Mouse (Mus musculus) hindbrain, embryonic 14.5 days (tissue): ENCODE measurements at regions not wholly inside any gene's neighbourhood (a gene's known extent, or its start where the extent isn't known, plus 50 kb on each side); places are given as distances from the start of the nearest gene placed in this dataset.
"Not testable (repeated sequence)": the region's sequence is repeated elsewhere in the genome, so short reads cannot be mapped to it uniquely, and the experiment has no call there.

Experiments
- ATAC-seq: fragments of 200-750 bp; cut with Nextera tagmentation; 2 replicates; pipeline ENCODE4 v1.8.0; 2017; ENCODE audit warnings: moderate number of reproducible peaks, mild to moderate bottlenecking, moderate TSS enrichment, moderate library complexity; ENCODE audit not compliant: low FRiP score
- DNase-seq: peaks from one replicate; pipeline ENCODE4 v3.0.0-alpha.2; 2015; ENCODE audit warnings: low spot score
- H3K27ac ChIP-seq: fragments of 300-500 bp; sonication (generic); 2 replicates; pipeline ENCODE4 v1.5.1; 2014; ENCODE audit warnings: mild to moderate bottlenecking, moderate library complexity
- H3K27me3 ChIP-seq: fragments of 300-500 bp; sonication (generic); 2 replicates; pipeline ENCODE4 v1.6.1; 2014; ENCODE audit warnings: mild to moderate bottlenecking, low read length, mixed read lengths; ENCODE audit not compliant: control insufficient read depth, insufficient read depth
- H3K36me3 ChIP-seq: fragments of 300-500 bp; sonication (generic); replicated peaks from 2 replicates; pipeline ENCODE4 v1.6.1; 2014; ENCODE audit not compliant: control insufficient read depth, insufficient read depth
- H3K4me1 ChIP-seq: fragments of 300-500 bp; sonication (generic); replicated peaks from 2 replicates; pipeline ENCODE4 v1.6.1; 2014; ENCODE audit warnings: antibody characterized with exemption, low read length, mixed read lengths; ENCODE audit not compliant: control insufficient read depth, insufficient read depth
- H3K4me2 ChIP-seq: fragments of 300-500 bp; sonication (generic); replicated peaks from 2 replicates; pipeline ENCODE4 v1.6.1; 2014; ENCODE audit warnings: mild to moderate bottlenecking, moderate library complexity
- H3K4me3 ChIP-seq: fragments of 300-500 bp; sonication (generic); replicated peaks from 2 replicates; pipeline ENCODE4 v1.5.1; 2014; ENCODE audit warnings: mild to moderate bottlenecking, low read length
- H3K9ac ChIP-seq: fragments of 300-500 bp; sonication (generic); 2 replicates; pipeline ENCODE4 v1.6.1; 2014
- H3K9me3 ChIP-seq: fragments of 300-500 bp; sonication (generic); 2 replicates; pipeline ENCODE4 v1.6.1; 2016; ENCODE audit warnings: low read length; ENCODE audit not compliant: control insufficient read depth
- WGBS: fragments of 180-500 bp; shearing (Covaris S2); extraction: QIAGEN DNeasy Blood & Tissue Kit; methylation state at CpG from one replicate; pipeline ENCODE4 v1.1.7; 2014; 5-methylcytosine and 5-hydroxymethylcytosine counted together

DNA sequence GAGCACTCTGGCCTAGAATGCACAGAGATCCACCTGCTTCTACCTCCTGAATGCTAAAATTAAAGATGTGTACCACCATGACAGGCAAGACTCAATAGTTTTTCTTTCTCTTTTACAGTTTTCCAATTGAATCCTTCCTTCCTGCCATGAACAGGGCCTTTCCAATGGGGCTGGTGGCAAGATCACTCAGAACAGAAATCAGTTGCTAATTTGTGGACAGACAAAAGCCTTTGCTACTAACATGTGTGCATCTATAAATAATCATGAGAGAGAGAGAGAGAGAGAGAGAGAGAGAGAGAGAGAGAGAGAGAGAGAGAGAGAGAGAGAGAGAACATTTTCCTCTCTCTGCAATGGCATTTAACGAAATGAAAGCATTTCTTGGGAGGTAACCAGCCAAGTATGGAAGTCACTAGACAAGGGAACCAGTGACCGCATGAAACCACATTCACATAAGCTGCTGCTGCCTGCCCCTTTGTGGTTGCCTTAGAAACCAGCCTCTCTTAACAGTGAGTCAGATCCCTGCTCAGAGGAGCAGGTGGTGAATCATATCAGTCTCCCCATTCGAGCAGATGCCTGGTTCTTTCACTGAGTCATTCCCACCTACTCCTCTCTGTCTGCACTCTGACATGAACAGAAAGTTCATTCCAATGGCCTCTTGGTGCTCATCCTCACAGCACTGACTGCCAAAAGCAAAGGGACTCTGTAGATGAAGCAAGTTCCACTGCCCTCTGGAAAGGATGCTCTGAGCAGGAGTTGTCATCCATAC is 339.4 kb downstream of the Tm4sf1 start:
- ATAC-seq (peak; percentile 86; the same call in 1 of the 2 replicates), DNase-seq (peak; percentile 40)
- H3K4me1 ChIP-seq, result peaks cover 16% of the 10 kb centered on the region; the same call in 1 of the 2 replicates
- no peaks in the 10 kb centered on the region for H3K27me3 ChIP-seq
- H3K4me3 ChIP-seq, result no peak overlapping the region
- WGBS, result 6% methylated on average over 3 of the region's 3 CpGs
- no peak overlapping the region for H3K4me2 ChIP-seq
- no peaks in the 10 kb centered on the region for H3K9me3 ChIP-seq
- no peak overlapping the region for H3K9ac ChIP-seq
- no peaks in the 10 kb centered on the region for H3K36me3 ChIP-seq
- H3K27ac ChIP-seq, result no peak overlapping the region

DNA sequence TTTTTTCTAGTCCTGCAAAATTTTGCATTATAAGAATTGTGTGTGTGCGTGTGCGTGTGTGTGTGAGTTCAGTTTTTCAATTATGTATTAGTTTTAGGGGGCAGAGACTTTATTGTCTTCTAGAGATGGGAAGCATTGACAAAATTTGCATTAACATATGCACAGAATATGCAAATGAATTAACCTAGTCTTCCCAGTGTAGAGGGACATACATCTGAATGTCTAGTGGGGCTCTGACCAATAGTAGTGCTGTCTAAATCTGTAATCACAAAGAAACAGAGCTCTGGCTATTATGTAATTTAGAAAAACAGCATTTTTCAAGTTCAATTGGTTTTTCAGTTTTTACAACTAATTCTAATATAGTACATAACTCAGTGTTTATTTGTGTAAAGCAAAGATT is 344.8 kb downstream of the Tm4sf1 start:
- DNase-seq, result no peak
- ATAC-seq, result no peak
- H3K4me1 ChIP-seq, result peaks cover 27% of the 10 kb centered on the region

DNA sequence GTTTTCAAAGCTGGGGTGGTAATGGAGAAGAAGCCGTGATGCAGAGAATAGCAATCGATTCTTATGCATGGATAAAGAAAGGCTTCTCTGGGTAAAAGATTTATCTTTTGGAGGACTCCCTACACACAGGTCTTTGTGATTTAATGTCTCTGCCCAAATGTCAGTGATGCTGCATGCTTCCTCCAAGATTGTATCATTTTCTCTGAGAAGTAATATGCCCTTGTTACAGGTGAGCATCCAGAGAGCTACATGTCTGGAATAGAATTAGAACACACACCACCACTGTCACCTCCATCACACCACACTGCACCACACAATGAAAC is 346.0 kb downstream of the Tm4sf1 start:
- ATAC-seq, result peak; percentile 31; the same call in 1 of the 2 replicates

More for the DNA sequence above, 344.8 kb downstream of the Tm4sf1 start:
- no peaks in the 10 kb centered on the region for H3K36me3 ChIP-seq
- no peak overlapping the region for H3K4me2 ChIP-seq
- H3K9me3 ChIP-seq, result no peaks in the 10 kb centered on the region
- no peak overlapping the region for H3K9ac ChIP-seq
- peak overlapping the region; percentile 4; the same call in 1 of the 2 replicates for H3K27ac ChIP-seq
- no peak overlapping the region for H3K4me3 ChIP-seq
- H3K27me3 ChIP-seq, result no peaks in the 10 kb centered on the region
- WGBS, result 51% methylated on average over 2 of the region's 2 CpGs

GRCm38 (mm10) chr3:56955098-56955798 is 346.5 kb downstream of the Tm4sf1 start:
- Histone ChIP-seq H3K9ac (peak overlapping the region; percentile 35; the same call in 1 of the 2 replicates), H3K4me2 (no peak overlapping the region), H3K4me3 (no peak overlapping the region), H3K27ac (peak overlapping the region; percentile 77), H3K9me3 (no peaks in the 10 kb centered on the region), H3K36me3 (no peaks in the 10 kb centered on the region), H3K4me1 (peaks cover 24% of the 10 kb centered on the region), H3K27me3 (no peaks in the 10 kb centered on the region)
- DNase-seq, result peak; percentile 39
- peak; percentile 82 for ATAC-seq
- WGBS, result 20% methylated on average over 7 of the region's 7 CpGs

More for the DNA sequence above, 346.0 kb downstream of the Tm4sf1 start:
- peak overlapping the region; percentile 35; the same call in 1 of the 2 replicates for H3K9ac ChIP-seq
- peaks cover 24% of the 10 kb centered on the region for H3K4me1 ChIP-seq
- H3K4me2 ChIP-seq, result no peak overlapping the region
- H3K27me3 ChIP-seq, result no peaks in the 10 kb centered on the region
- no peaks in the 10 kb centered on the region for H3K9me3 ChIP-seq
- no peak for DNase-seq
- peak overlapping the region; percentile 77 for H3K27ac ChIP-seq
- H3K36me3 ChIP-seq, result no peaks in the 10 kb centered on the region
- H3K4me3 ChIP-seq, result no peak overlapping the region
- WGBS, result 21% methylated on average over 2 of the region's 2 CpGs

- not testable (repeated sequence) for H3K4me1 ChIP-seq, H3K36me3 ChIP-seq, H3K9ac ChIP-seq, H3K27me3 ChIP-seq, H3K4me3 ChIP-seq, H3K9me3 ChIP-seq, ATAC-seq, H3K4me2 ChIP-seq, DNase-seq, H3K27ac ChIP-seq
- no CpG with 5 or more reads among the region's 1 CpGs for WGBS
Observed at GRCm38 (mm10) chr3:56942557-56942956, 359.2 kb downstream of the Tm4sf1 start.

- H3K4me2 ChIP-seq, ATAC-seq, H3K4me1 ChIP-seq, H3K27me3 ChIP-seq, H3K4me3 ChIP-seq, H3K9ac ChIP-seq, H3K9me3 ChIP-seq, H3K27ac ChIP-seq, H3K36me3 ChIP-seq, DNase-seq: not testable (repeated sequence)
- WGBS, result no CpG with 5 or more reads among the region's 2 CpGs
Observed at GRCm38 (mm10) chr3:56928940-56929339, 372.8 kb downstream of the Tm4sf1 start.

DNA sequence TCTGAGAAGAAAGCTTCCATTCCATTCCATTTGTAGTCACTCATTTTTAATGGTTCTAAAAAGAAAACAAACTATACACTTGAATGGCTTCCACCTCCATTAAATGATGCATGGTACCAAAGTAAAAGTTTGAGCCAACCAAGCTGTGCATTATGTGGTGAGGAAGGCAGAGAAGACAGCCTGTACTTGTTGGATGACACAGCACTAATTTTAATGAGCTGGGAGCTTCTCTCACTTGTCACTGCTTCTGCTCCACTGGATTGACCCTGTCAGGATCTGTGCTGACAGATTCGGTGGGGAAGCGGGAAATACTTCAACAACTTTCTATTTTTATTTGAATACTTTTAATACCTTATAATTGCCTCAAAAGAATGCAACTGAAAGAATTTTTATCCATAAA is 403.3 kb downstream of the Tm4sf1 start:
- Histone ChIP-seq H3K27ac (no peak overlapping the region), H3K36me3 (no peaks in the 10 kb centered on the region), H3K4me1 (no peaks in the 10 kb centered on the region), H3K4me3 (no peak overlapping the region), H3K4me2 (no peak overlapping the region), H3K9ac (no peak overlapping the region), H3K9me3 (no peaks in the 10 kb centered on the region), H3K27me3 (no peaks in the 10 kb centered on the region)
- no peak for ATAC-seq
- no peak for DNase-seq
- WGBS, result 83% methylated on average over 2 of the region's 2 CpGs

DNA sequence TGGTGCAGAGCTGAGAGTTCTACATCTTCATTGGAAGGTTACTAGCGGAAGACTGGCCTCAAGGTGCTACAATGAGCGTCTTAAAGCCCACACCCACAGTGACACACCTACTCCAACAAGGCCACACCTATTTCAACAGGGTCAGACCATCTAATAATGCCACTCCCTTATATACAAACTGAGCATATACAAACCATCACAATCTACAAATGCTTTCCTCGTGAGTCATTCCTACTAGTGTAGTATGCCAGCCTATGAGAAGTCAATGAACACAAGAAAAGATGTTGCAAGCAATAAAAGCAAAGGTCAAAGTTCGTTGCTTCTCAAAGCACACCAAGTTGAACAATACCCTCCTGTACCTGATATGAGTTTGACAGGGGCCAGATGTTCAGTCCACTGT is 424.7 kb downstream of the Tm4sf1 start:
- no peaks in the 10 kb centered on the region for H3K4me1 ChIP-seq
- no peak for DNase-seq
- no peak for ATAC-seq
- H3K4me2 ChIP-seq, result no peak overlapping the region
- no peaks in the 10 kb centered on the region for H3K36me3 ChIP-seq
- no peak overlapping the region for H3K9ac ChIP-seq
- no peaks in the 10 kb centered on the region for H3K27me3 ChIP-seq
- H3K27ac ChIP-seq, result no peak overlapping the region
- 90% methylated on average over 4 of the region's 4 CpGs for WGBS
- no peaks in the 10 kb centered on the region for H3K9me3 ChIP-seq
- no peak overlapping the region for H3K4me3 ChIP-seq

DNA sequence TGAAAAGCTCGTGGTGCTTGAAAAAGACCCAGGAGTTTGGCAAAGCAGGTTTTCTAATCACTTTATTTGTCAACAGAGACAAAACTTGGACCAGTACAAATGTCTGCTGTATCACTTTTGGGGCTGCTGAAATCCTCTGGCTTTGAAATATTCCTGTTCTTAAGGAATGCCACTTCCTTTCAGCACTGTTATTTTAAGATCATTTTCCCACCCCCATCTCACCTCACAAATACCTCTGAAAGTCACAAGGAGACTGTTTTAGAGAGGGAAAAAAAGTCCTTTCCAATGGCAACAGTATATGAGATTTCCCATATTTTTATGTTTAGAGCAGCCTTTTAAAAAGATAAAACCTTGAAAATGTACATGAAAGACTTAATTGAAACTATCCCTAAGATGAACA is 438.2 kb downstream of the Tm4sf1 start:
- Histone ChIP-seq H3K36me3 (no peaks in the 10 kb centered on the region), H3K9me3 (no peaks in the 10 kb centered on the region), H3K9ac (no peak overlapping the region), H3K4me1 (no peaks in the 10 kb centered on the region), H3K4me2 (no peak overlapping the region), H3K4me3 (no peak overlapping the region), H3K27ac (no peak overlapping the region), H3K27me3 (no peaks in the 10 kb centered on the region)
- WGBS, result 75% methylated on average over 1 of the region's 1 CpGs
- ATAC-seq (no peak), DNase-seq (no peak)
